Mouse (Mus musculus) stomach, embryonic 15.5 days (tissue): ENCODE measurements at regions not wholly inside any gene's neighbourhood (a gene's known extent, or its start where the extent isn't known, plus 50 kb on each side); places are given as distances from the start of the nearest gene placed in this dataset.

Experiments
- ATAC-seq: fragments of 200-750 bp; cut with Nextera tagmentation; 2 replicates; pipeline ENCODE4 v1.8.0; 2017; ENCODE audit warnings: low read depth, moderate number of reproducible peaks, moderate TSS enrichment; ENCODE audit not compliant: insufficient read depth, low FRiP score
- H3K27ac ChIP-seq: fragments of 300-500 bp; sonication (generic); 2 replicates; pipeline ENCODE4 v1.5.1; 2015; ENCODE audit warnings: mild to moderate bottlenecking, inconsistent platforms
- H3K27me3 ChIP-seq: fragments of 300-500 bp; sonication (generic); replicated peaks from 2 replicates; pipeline ENCODE4 v1.6.1; 2015; ENCODE audit warnings: inconsistent platforms
- H3K36me3 ChIP-seq: fragments of 300-500 bp; sonication (generic); 2 replicates; pipeline ENCODE4 v1.6.1; 2015; ENCODE audit warnings: inconsistent platforms
- H3K4me1 ChIP-seq: fragments of 300-500 bp; sonication (generic); 2 replicates; pipeline ENCODE4 v1.6.1; 2015; ENCODE audit warnings: inconsistent platforms
- H3K4me2 ChIP-seq: fragments of 300-500 bp; sonication (generic); 2 replicates; pipeline ENCODE4 v1.6.1; 2015; ENCODE audit warnings: mild to moderate bottlenecking, inconsistent platforms
- H3K4me3 ChIP-seq: fragments of 300-500 bp; sonication (generic); replicated peaks from 2 replicates; pipeline ENCODE4 v1.5.1; 2015; ENCODE audit warnings: inconsistent platforms
- H3K9ac ChIP-seq: fragments of 300-500 bp; sonication (generic); 2 replicates; pipeline ENCODE4 v1.6.1; 2015; ENCODE audit warnings: inconsistent platforms
- H3K9me3 ChIP-seq: fragments of 300-500 bp; sonication (generic); 2 replicates; pipeline ENCODE4 v1.6.1; 2016; ENCODE audit warnings: inconsistent platforms
- WGBS: fragments of 180-500 bp; shearing (Covaris S2); methylation state at CpG from one replicate; pipeline ENCODE4 v1.1.7; 2015; 5-methylcytosine and 5-hydroxymethylcytosine counted together

DNA sequence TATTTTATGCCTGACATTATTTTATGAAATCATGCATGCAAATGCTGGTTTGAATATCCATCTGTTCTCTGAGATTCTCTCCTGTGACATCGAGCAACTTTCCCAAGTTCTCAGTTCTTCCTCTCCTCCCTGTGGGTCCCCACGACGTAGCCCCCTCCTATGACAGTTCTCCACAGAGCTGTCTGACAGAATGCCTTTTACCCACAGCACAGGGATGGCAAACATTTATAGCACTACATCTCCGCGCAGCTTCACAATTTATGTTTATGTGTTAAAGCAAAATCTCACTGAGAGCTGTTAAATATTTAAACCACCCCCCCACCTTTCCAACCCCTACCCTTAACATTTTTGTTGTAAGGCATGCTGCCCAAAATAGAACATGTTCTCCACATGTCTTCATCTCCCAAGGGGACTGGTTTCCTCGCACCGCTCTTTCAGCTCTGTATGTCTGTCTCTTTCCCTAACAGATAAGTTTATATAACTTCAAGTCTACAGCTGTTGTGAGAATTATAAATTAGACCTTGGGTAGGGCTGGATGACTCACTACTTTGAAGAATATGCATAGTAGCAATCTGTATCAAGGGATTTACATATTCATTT is 63.5 kb upstream of the Ndst3 start:
- H3K36me3 ChIP-seq: no peaks in the 10 kb centered on the region
- no peak overlapping the region for H3K4me3 ChIP-seq
- no peak overlapping the region for H3K27ac ChIP-seq
- no peaks in the 10 kb centered on the region for H3K9me3 ChIP-seq
- WGBS: 51% methylated on average over 7 of the region's 7 CpGs
- no peak overlapping the region for H3K4me2 ChIP-seq
- no peak overlapping the region for H3K9ac ChIP-seq
- no peak for ATAC-seq
- H3K27me3 ChIP-seq: no peaks in the 10 kb centered on the region
- no peaks in the 10 kb centered on the region for H3K4me1 ChIP-seq

DNA sequence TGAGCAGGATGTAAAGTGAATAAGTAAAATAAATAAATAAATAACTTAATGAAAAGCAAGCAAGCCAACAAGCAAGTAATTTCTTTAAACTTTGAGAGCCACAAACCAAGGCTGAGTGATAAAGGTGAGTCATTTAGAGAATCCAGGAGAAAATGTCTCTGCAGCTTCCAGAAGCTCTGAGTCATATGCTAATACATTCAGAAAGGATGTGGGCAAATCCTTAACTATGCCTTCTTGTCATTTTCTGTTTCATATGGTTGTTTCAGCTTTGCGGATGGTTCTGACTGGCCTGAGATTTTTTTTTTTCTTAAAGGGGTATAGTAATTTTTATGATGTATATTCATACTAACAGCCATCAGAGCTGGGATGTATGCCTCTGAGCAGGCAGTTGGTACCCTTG is 64.3 kb upstream of the Ndst3 start:
- Histone ChIP-seq H3K4me2 (no peak overlapping the region), H3K27me3 (no peaks in the 10 kb centered on the region), H3K4me3 (no peak overlapping the region), H3K36me3 (no peaks in the 10 kb centered on the region), H3K4me1 (no peaks in the 10 kb centered on the region), H3K9ac (no peak overlapping the region), H3K9me3 (no peaks in the 10 kb centered on the region), H3K27ac (no peak overlapping the region)
- no peak for ATAC-seq
- 65% methylated on average over 1 of the region's 1 CpGs for WGBS

DNA sequence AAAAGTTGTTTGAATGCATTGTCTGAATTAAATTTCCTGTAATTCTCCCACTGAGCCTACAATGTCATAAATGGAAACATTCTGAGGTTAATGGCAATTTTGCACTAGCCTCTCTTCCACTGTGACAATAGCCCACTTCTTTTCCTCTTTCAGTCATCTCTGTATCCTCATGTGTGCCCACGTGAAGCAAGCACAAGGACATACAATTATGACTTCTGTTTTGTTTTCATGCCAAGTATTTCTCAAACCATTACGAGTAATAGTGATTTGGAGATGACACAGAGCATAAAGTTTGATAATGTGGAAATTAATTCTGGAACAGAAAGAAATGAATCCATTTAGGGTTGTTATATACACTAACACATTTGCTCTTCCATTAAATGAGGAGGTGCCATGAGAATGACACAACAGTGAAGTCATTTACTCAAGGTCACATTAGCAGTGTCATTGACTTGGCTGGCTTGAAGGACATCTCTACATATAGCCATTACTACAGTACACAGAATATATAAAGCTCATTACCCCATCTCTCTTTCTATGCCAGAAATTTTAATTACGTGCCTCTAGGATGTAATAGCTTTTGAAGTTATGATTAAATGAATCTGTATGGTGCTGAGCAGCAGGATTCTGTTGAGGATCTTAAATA is 75.4 kb upstream of the Ndst3 start:
- H3K4me1 ChIP-seq: no peaks in the 10 kb centered on the region
- no peak for ATAC-seq
- no peak overlapping the region for H3K4me3 ChIP-seq
- H3K27ac ChIP-seq: no peak overlapping the region
- 77% methylated on average over 3 of the region's 3 CpGs for whole genome bisulfite sequencing
- H3K4me2 ChIP-seq: no peak overlapping the region
- H3K9me3 ChIP-seq: no peaks in the 10 kb centered on the region
- no peaks in the 10 kb centered on the region for H3K27me3 ChIP-seq
- no peaks in the 10 kb centered on the region for H3K36me3 ChIP-seq
- no peak overlapping the region for H3K9ac ChIP-seq

DNA sequence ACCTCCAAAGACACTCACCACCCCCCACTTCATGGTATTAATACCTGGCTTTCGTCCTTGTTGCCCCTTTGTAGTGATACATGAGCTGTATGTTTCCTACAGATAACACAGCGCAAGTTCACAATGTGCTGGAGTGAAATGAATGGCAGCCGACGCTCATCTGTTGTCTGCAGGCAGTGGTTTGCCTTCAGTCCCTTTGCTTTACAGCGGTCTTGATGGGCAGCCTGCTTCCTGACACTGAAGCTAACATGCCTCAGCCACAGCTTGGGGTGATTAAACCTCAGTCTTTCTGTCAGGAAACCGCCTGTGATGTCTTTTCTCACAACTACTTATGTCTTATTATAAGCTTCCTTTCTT is 75.9 kb upstream of the Ndst3 start:
- no peaks in the 10 kb centered on the region for H3K27me3 ChIP-seq
- no peak for ATAC-seq
- H3K4me2 ChIP-seq: no peak overlapping the region
- 63% methylated on average over 6 of the region's 6 CpGs for WGBS
- no peaks in the 10 kb centered on the region for H3K36me3 ChIP-seq
- H3K27ac ChIP-seq: no peak overlapping the region
- no peak overlapping the region for H3K9ac ChIP-seq
- H3K9me3 ChIP-seq: no peaks in the 10 kb centered on the region
- H3K4me1 ChIP-seq: no peaks in the 10 kb centered on the region
- H3K4me3 ChIP-seq: no peak overlapping the region

DNA sequence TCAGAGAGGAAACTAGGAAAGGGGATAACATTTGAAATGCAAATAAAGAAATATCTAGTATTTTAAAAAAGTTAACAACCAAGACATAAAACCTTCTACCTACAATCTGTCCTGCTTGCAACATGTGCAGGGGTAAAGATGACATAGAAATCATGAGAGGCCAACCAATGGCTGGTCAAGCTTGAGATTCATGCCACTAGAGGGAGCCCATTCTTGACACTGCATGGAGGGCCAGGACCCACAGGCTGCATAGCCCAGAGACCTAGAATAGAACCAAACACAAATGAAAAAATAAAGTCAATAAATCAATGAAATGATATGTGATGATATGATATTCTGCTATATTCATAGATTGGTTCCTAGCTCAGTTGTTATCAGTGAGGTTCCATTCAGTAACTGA is 89.9 kb upstream of the Ndst3 start:
- no peaks in the 10 kb centered on the region for H3K36me3 ChIP-seq
- H3K4me3 ChIP-seq: no peak overlapping the region
- H3K9ac ChIP-seq: no peak overlapping the region
- no peaks in the 10 kb centered on the region for H3K9me3 ChIP-seq
- H3K4me1 ChIP-seq: no peaks in the 10 kb centered on the region
- no peaks in the 10 kb centered on the region for H3K27me3 ChIP-seq
- H3K27ac ChIP-seq: no peak overlapping the region
- no peak overlapping the region for H3K4me2 ChIP-seq
- ATAC-seq: no peak

DNA sequence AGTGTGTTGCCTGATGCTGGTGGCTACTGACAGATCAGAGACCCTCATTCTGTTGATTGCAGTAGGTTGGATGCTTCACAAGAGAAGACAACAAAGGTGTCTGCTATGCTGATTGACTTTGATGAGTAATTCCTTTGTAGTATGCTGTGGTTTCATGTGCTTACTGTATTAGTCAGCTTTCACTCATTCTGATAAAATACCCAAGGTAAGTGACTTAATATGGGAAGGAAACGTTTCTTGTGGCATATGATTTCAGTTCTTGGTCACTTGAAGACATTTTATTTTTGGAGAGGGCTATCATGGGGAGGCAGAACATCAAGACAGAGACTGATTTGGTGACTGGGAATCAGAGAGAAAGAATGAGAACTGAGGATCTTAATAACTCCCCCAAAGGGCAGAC is 90.9 kb upstream of the Ndst3 start:
- Histone ChIP-seq H3K4me1 (no peaks in the 10 kb centered on the region), H3K4me3 (no peak overlapping the region), H3K36me3 (no peaks in the 10 kb centered on the region), H3K9me3 (no peaks in the 10 kb centered on the region), H3K27me3 (no peaks in the 10 kb centered on the region), H3K27ac (no peak overlapping the region), H3K9ac (no peak overlapping the region), H3K4me2 (no peak overlapping the region)
- no peak for ATAC-seq
- WGBS: 50% methylated on average over 1 of the region's 1 CpGs

DNA sequence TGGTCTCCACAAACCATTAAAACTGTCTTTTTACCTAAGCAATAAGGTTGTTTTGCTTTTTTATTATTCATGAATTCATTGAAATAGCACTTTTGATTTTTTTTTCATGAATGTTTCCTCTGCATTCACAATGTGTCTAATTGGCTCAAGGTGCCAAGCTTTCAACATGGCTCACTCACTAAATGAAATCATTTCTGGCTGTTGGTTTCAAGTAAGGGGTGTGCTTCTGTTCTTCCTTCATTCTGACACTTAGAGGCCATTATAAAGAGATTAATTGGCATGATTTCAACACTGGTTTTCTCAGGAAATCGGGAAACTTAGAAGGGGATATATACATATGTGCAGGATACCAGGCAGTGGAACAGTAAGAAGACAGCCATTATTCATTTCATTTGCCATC is 93.5 kb upstream of the Ndst3 start:
- Histone ChIP-seq H3K4me2 (no peak overlapping the region), H3K9me3 (no peaks in the 10 kb centered on the region), H3K4me3 (no peak overlapping the region), H3K27ac (no peak overlapping the region), H3K4me1 (no peaks in the 10 kb centered on the region), H3K9ac (no peak overlapping the region), H3K36me3 (no peaks in the 10 kb centered on the region), H3K27me3 (no peaks in the 10 kb centered on the region)
- WGBS: 58% methylated on average over 1 of the region's 1 CpGs
- no peak for ATAC-seq

DNA sequence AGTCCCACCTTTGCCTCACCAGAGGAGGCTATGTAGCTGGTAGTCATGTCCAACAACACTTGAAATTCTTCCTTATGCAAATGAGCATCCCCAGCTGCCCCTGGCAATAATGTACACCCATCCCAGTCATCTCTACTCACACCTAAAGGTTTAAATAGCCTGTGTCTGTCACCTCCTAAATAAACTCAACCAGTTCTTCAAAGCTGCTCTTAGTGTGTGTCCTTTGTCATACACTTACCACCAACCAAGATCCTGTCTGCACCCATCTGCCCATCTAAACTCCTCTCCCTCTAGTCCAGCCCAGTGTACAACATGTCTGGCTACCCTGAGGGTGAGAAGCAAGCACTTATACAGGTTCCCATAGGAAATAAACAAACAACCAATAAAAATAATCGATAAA is 103.4 kb upstream of the Ndst3 start:
- Histone ChIP-seq H3K4me2 (no peak overlapping the region), H3K27ac (no peak overlapping the region), H3K36me3 (no peaks in the 10 kb centered on the region), H3K9me3 (no peaks in the 10 kb centered on the region), H3K4me1 (no peaks in the 10 kb centered on the region), H3K9ac (no peak overlapping the region), H3K4me3 (no peak overlapping the region), H3K27me3 (no peaks in the 10 kb centered on the region)
- no peak for ATAC-seq
- 83% methylated on average over 1 of the region's 1 CpGs for WGBS

DNA sequence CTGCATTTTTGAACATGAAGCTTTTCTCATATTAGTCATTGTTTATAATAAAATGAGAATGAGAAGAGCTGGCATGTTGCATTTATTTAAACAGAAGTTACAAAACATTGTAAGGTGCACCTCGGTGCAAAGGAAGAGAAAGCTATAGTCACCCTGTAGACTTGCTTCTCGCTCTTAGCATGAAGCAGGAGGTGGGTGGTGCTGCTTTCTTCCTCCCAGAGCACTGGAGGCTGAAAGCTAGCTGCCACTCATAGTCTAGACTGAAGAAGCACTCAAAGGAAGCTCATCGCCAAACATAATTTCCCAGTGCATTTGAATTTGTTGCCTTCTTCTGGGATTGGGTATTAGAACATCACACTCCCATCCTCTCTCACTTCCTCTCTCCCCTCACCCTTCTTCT is 114.7 kb upstream of the Ndst3 start:
- no peak for ATAC-seq
- Histone ChIP-seq H3K9ac (no peak overlapping the region), H3K27me3 (no peaks in the 10 kb centered on the region), H3K27ac (no peak overlapping the region), H3K4me3 (no peak overlapping the region), H3K4me1 (no peaks in the 10 kb centered on the region), H3K4me2 (no peak overlapping the region), H3K9me3 (no peaks in the 10 kb centered on the region), H3K36me3 (no peaks in the 10 kb centered on the region)
- WGBS: 85% methylated on average over 3 of the region's 3 CpGs

DNA sequence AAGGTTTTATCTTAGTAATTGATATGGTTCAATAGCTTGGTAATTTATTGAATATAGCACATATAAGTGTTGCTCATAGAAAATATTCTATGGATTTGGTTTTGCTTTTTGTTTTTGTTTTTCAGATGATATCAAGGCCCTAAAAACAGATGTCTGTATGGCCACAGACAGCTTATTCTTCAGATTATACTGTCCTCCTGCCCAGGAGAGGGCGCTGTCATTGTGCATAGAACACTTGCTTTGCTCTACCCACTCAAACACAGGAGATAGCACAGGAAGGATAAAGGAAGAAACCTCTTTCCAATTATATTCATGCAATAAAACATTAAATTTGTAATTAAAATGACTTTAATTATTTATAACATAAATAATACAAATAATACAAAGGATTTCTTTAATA is 115.4 kb upstream of the Ndst3 start:
- Histone ChIP-seq H3K4me2 (no peak overlapping the region), H3K9ac (no peak overlapping the region), H3K27ac (no peak overlapping the region), H3K4me3 (no peak overlapping the region), H3K36me3 (no peaks in the 10 kb centered on the region), H3K27me3 (no peaks in the 10 kb centered on the region), H3K4me1 (no peaks in the 10 kb centered on the region), H3K9me3 (no peaks in the 10 kb centered on the region)
- WGBS: 83% methylated on average over 1 of the region's 1 CpGs
- ATAC-seq: no peak

DNA sequence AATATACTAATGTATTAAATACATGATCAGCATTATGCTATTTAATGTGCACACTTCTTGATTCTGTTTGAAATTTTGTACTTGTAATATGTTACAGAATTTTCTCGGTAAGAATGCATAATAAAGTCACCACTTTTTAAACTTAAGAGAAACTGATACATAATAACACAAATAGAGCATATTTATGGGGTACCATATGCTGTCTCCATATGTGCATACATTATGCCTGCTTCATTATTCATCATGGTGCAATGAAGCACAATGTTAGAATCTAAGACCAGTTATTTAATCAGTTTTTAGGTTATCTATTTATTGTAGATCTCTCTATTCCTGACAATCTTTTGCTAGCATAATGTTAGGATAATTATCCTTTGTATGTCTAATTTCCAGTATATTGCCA is 115.9 kb upstream of the Ndst3 start:
- Histone ChIP-seq H3K4me3 (no peak overlapping the region), H3K9ac (no peak overlapping the region), H3K36me3 (no peaks in the 10 kb centered on the region), H3K4me1 (no peaks in the 10 kb centered on the region), H3K4me2 (no peak overlapping the region), H3K27ac (no peak overlapping the region), H3K27me3 (no peaks in the 10 kb centered on the region), H3K9me3 (no peaks in the 10 kb centered on the region)
- 83% methylated on average over 1 of the region's 1 CpGs for WGBS
- no peak for ATAC-seq

DNA sequence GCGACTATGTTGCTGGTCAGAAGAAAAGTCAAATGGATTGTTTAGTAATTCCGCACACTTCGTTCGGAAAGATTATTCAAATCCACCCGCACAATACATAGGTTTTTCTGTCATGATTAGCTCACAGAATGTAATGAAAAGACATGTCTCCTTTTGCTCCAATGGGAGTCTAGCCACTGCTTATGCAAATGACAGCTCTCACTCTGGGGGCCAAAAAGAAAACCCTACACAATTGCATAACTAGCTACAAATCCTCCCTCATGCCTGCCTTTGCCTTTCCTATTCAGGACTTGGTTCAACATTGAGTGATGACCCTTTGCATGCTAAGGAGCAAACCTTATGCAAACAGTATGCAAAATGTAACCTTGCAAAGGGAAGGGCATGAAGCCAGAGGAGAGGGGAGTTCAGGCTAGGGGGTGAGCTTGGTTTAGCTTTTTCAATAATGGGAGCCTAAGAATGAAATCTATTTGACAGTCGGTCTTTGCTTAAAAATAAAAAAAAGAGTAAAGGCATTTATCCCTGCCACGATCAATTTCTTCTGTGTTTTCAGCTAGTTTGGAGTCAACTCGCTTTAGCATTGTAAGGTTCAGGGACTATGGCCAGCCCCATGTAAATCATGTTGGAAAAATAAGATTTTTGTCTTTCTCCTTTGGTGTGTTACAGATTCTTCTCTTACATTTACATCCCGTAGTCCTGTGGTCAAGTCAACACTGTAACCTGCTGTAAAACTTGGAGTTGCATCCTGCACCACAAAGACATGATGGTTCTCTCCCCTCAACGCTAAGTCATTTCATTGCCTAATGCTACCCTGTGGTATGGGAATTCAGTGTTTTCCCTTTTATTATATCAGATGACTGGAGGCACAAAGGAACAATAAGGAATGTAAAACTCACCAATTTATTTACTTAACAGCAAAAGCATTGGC is 119.6 kb upstream of the Ndst3 start:
- no peak overlapping the region for H3K9ac ChIP-seq
- H3K27ac ChIP-seq: no peak overlapping the region
- no peaks in the 10 kb centered on the region for H3K4me1 ChIP-seq
- H3K36me3 ChIP-seq: no peaks in the 10 kb centered on the region
- no peak overlapping the region for H3K4me3 ChIP-seq
- H3K27me3 ChIP-seq: no peaks in the 10 kb centered on the region
- H3K9me3 ChIP-seq: no peaks in the 10 kb centered on the region
- H3K4me2 ChIP-seq: no peak overlapping the region
- ATAC-seq: no peak
- WGBS: 90% methylated on average over 10 of the region's 10 CpGs
